Mouse (Mus musculus) hindlimb bud, embryonic 11.5 days (tissue): ENCODE results near the gene Ap5z1.
A peak's percentile ranks its signal among the peaks of the same experiment; 100 is the strongest.

Experiments
- DNase-seq: peaks from one replicate; pipeline ENCODE4 v3.0.0-alpha.2; 2012; ENCODE audit warnings: low read depth, low spot score; ENCODE audit errors: extremely low spot score

Ap5z1 gene

DNA sequence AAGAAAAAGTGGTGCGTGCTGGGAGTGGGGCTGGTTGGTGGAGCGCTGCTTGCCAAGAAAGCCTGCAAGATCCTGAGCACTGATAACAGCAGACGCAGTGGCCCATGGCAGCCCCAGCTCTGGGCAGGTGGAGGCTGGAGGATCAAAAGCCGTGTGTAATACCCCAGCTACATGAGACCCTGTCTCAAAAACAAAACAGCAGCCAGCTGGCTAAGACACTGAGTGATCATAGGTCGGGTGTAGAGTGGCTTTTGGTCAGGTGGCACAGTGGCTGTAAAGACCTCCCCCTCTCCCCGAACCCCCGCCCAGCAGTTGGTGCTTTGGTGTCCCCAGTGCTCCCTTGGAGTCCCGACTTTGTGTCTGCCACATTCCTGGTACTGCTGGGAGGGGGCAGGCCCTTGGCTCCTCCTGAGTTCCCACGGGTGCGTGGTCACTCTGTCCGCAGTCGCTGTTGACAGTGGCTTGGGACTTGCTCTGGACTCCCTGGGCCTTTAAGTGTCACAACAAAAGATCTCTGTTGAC is 23.8 kb upstream of the Ap5z1 start:
- no peak for DNase-seq

DNA sequence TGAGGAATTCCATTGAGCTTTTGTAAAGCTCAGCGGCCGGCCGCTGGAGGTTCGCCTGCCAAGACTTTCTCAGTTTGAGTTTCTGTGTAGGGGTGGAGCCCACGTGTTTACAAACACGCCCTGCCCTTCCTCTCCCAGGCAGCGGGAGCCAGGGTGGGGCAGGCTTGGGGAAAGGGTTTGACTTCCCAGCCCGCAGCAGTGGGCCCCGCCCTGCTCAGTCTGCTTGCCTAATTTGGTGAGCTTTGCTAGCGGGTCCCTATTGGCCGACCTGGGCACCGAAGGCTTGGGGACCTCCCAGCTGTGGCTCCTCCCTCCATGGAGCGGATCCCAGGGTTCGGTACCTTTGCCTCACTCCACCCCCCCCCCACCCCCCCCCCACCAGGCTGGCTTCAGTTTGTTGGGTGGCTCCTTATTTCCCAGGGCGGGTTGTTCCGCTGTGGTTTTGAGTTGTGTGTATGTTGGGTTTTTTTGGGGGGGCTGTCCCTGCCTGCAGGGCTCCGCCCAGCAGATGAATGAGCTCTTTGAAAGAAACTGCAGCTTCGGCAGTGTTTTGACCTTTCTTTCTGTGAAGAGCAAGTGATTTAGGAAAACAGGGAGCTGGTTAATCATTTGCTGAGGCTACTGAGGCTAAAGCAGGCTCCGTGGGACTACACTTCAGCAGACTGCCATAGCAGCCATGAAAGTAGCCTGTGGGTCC is 23.1 kb upstream of the Ap5z1 start:
- DNase-seq: no peak

DNA sequence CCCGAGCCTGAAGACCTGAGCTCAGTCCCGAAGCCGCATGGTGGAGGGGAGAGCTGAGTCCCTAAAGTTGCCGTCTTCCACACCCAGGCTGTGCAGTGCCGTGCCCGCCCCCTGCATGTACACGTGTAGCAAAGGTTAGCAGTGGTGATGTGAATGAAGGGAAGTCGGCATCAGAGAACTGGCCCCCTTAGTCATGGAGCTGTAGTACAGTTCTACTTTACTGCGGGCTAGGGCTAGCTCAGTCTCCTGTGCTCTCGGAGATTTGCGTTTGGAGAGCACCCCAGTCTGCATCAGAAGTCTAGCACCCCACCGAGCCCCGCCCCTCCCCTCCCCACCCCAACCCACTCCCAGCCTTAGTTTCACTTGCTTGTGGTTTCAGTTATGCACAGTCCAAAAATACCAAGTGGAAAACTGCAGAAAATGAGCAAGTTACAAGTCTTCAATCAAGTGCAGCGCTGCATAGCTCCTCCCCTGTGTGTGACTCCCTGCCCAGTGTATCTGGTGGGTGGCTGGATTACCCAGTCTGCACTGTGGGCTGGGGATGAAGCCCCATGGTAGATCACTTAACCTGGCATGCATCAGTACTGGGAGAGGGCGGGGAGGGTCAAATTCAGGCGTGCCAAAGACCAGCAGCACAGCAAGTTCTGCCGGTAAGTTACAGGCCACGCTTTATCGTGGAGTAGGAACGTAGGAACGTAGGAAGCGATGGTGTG is 22.3 kb upstream of the Ap5z1 start:
- no peak for DNase-seq

DNA sequence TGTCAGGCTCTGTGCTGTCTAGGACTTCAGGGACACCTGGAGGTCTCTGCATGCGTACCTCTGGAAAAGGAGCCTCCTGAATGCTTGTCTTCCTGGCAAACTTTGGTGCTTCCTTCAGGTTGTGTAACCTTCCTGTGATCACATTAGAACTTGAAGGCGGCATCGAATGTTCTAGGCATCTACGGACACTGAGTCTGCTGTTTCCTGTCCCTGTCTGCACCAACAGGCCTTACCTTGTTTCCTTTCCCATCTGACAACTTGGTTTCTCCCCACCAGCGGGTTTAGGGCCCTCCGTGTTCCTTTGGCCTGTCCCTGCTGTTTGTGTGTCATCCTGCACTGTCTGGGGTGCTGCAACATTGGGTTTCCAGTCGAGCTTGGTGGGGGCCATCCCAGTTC is 21.7 kb upstream of the Ap5z1 start:
- no peak for DNase-seq

DNA sequence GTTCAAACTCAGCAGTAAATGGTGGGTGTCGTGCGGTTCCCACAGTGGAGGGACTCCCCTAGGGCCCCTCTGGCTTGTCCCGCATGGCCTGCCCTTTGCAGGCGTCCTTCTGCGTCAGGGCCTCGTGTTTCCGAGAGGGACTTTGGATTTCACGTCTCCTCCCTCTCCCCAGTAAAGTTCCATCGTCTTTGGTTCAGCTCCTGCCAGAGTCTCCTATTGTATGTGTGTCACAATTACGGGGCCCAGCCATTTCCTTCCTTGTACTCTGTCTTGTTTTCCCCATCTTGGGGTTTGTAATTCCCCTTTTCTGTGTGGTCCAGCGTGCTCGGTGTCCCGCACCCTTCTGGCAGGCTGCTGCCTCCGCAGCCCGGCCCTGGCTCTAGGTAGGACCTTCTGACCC is 20.2 kb upstream of the Ap5z1 start:
- DNase-seq: no peak

DNA sequence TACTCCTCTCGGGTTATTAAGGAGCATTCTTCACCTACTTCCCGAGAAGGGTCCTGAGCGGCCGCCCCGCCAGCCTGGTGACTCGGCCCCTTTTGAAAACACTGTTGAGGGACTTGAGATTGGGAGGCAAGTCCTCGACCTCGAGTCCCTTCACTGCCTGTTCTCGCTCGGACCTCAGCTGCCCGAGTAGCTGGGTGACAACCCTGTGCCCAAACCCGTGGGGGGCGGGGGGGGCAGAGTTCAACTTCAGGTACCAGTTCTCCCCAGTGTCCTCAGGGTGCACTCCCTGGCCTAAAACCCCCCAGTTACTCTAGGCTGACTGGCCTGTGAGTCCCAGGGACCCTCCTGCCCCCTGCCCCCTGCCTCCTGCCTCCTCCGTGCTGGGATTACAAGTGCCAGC is 19.8 kb upstream of the Ap5z1 start:
- DNase-seq: no peak

DNA sequence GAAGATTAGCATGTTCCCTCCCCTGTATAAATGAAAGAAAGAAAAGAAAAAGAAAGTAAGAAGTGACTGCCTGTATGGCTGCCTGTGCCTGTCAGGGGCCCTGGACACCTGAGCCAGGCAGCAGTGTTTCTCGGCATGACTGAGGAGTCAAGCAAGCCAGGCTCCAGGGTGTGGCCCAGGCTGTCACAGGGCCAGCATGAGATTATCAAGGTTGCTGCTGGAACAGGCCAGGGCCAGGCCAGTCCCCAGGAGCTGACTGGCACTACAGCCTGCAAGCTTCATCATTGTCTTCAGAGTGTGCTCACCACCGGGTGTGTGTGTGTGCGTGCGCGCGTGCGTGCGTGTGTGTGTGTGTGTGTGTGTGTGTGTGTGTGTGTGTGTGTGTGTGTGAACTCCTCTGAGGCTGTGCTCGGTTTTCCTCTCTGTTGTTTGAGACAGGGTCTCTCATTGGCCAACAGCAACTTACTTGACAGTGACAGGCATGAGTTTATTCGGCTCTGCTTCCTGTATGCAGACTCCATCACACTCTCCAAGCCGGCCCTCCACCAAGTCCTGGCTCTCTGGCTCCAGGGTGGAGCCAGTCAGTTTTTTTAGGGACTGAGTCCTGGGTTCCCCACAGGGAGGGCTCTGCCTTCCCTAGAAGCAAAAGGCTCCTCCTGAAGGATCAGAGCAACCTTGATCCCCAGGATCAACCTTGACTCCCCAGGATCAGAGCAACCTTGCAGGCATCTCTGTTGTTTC is 18.8 kb upstream of the Ap5z1 start:
- DNase-seq: no peak

DNA sequence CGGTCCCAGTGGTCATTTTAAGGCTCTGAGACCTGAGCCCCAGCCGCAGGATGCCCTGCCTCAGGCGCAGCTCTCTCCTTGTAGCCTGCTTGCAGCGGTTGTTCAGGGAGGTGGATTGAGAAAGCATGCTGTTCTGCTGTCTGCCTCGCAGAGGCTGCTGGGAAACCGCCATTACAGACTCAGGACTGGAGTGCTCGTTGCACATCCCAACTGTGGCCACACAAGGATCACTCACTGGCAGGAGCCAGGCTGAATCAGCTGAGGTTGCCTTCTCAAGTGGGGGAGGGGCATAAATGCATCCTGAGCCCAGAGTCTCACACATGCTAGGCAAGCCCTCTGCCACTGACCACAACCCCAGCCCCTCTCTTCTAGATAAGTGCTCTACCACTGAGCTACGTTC is 18.0 kb upstream of the Ap5z1 start:
- no peak for DNase-seq

DNA sequence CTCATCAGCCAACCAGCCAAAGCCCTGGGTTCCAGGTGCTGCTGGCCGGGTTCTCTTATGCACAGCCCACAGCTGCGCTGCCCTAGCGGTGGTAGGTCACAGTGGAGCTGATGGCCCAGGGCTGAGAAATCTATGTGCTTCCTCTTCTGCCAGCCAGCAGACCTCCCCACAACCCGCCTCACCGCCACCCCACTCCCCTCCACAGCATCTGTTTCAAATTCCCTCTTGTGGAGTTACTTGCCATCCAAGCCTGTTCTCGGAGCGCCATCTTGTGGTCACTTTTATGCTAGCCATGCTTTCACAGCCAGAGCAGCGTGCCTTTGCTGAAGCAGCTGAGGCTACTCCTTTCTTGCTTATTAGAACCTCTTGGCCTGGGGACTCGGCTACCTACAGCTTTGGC is 15.7 kb upstream of the Ap5z1 start:
- DNase-seq: peak; percentile 95

DNA sequence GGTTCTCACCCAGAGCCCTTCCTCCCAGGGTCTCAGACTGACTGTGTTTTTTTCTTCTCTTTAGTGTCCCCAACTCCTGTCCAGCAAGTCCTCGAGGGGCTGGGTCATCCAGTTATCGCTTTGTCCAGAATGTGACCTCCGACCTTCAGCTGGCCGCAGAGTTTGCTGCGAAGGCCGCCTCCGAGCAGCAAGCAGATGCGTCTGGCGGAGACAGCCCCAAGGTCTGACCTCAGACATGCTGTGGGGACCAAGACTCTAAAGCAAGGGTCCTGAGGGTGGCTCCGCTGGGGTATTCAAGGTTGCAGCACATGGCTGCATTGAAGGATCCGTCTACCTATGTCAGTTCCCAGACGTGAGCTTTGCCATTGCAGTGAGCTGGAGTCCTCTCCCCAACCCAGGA is 15.1 kb upstream of the Ap5z1 start:
- DNase-seq: no peak

DNA sequence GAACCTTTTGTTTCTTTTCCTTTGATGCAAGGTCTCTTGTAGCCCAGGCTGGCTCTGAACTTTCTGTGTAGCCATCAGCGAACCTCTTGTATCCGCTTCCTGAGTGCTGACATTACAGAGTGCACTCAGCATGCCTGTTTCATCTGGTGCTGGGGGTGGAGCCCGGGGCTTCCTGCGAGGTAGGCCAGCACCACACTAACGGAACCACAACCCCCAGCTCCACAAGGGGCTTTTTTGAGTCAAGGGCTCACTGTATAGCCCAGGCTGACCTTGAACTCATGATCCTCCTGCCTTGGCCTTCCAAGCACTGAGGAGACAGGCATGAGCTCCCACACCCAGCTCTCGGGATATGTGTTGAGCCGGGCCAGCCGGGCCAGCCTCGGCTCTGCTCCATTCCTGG is 12.9 kb upstream of the Ap5z1 start:
- no peak for DNase-seq

DNA sequence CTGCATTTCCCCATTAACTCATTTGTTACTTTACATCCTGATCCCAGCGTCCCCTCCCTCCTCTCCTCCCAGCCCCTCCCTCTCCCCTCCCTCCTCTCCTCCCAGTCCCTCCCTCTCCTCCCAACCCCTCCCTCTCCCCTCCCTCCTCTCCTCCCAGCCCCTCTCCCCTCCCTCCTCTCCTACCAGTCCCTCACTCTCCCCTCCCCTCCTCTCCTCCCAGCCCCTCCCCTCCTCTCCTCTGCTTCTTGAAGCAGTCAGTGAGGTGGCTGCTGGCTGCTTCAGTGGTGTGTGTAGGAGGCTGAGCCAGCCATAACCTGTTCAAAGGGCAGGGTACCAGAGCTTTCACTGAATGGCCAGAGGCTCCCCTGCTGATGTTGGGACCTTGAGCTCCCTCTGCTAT is 12.0 kb upstream of the Ap5z1 start:
- DNase-seq: no peak

DNA sequence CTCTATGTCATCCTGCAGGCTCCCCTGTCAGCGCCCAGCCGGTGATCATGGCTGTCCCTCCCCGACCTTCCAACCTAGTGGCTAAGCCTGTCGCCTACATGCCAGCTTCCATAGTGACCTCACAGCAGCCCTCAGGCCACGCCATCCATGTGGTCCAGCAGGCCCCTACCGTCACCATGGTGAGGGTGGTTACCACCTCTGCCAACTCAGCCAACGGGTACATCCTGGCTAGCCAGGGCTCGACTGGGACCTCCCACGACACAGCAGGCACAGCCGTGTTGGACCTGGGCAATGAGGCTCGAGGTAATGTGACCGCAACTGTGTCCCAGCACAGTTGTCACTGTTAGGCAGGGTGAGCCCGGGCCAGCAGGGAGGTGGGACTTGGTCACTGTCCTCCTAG is 10.0 kb upstream of the Ap5z1 start:
- no peak for DNase-seq

DNA sequence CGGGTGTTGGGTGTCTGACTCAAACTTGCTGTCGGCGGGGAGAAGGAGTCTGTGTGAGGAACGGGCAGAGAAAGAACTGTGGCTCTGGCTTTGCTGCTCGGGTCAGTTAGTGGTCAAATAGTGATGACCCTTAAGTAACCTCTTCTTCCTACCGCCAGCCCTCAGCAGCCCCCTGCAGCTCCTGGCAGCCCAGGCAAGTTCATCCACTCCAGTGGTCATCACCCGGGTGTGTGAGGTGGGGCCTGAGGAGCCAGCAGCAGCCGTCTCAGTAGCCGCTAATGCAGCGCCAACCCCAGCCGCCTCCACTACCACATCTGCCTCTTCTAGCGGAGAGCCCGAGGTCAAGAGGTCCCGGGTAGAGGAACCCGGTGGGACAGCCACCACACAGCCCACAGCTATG is 7.4 kb upstream of the Ap5z1 start:
- no peak for DNase-seq

DNA sequence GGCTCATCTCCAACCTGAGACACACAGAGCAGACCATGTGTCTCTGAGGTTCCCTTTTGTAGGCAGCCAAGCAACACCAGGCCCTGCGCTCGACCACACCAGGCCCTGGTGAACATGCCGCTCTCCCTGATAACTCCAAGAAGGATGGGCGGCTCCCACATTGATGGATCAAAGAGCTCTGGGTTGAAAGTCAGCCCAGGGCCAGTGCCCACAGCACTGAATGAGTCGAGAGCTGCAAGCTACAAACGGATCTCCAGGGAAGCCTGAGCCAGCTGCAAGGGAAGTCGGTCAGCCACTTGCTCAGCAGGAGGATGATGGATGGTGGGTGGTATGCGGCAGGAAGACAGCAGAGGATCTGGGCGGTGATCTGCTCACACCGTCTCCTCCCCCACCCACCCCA is 6.4 kb upstream of the Ap5z1 start:
- no peak for DNase-seq

DNA sequence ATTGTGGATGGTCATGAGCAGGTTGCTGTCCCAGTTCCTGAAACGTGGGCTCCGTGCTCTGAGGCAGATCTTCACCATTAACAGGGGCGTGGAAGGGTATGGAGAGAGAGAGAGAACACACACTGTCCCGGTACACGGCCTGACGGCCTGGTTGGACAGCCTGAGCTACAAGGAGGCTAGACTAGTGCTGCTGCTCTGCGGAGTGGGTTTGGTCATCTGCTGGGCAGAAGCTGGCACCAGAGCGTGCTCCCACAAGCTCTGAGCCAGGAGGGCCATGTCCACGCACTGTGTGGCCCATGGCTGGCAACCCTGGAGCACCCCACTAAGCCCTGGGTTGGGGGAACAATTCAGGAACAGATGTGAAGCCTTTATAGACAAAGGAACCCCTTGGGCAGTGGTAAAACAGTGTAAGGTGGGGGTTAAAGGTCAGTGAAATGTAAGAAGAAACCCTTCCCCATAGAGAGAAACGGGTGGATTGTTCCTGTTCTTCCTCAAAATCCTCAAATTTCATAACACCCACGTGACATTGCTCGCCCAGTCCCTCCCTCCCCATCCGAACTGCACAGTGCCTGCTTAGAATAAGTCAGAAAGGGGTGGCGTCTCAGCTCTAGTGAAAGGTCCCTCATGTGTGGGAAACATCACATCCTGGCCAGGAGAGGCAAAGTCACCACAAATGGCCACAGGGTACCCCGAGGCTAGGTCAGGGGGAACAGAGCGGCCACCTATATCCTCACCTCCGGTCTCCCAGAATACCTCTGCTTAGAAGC is 4.8 kb upstream of the Ap5z1 start:
- no peak for DNase-seq

DNA sequence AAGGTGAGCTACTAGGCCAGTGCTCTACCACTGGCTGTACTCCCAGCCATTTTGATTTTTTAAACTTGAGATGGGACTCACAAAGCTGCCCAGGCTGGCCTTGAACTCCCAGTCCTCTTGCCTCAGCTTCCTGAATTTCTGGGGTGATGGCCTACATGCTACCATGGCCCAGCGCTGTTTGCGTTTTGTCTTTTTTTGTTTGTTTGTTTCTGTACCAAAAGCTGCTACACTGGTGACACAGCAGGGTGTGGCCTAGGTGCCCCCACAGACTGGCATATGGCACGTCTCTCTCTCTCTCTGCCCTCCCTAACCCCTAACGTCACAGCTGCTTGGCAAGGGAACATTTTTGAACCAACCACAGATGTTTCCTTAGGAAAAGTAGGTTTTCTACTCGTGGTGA is 3.9 kb upstream of the Ap5z1 start:
- no peak for DNase-seq

DNA sequence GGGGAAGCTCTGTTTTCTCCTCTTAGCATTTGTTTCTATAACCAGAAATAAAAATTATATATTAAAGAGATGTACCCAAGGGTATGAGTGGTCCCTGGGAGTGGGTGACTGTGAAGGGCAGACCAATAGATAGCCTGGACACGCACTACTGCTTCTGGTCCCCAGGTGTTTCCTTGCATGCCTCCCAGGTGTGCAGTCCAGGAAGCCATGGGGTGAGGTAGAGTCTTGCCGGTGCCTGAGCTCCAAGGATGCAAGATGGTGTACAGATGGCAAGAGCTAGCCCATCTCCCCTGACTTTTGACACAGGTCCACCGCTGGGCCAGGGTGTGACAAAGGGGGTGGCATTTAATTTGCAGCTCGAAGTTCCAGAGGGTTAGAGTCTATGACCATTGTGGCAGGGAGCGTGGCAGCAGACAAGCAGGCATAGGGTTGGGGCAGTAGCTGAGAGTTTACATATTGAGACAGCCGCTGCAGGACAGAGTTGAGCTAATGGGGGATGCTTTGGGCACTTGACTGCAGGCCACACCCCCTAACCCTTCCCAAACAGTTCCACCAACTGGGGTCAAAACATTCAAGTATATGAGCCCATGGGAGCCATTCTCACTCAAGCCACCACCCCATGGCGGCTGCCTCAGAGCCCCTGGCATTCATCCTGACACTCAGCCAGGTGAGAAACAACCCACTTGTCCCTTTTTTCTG is 1.7 kb upstream of the Ap5z1 start:
- DNase-seq: no peak

DNA sequence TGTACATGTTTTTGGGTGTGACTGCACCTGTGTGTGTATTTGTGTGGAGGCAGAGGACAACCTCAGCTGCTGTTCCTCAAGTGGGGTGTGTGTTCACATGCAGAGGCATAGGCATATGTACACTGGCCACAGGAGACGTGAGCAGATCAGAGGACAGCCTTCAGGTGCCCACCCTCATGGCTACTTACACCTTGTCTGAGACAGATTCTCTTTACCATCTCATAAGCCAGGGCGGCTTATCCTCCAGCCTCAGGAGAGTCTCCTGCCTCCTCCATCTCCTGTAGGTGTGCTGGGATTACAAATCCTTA is 1.1 kb upstream of the Ap5z1 start:
- DNase-seq: no peak

DNA sequence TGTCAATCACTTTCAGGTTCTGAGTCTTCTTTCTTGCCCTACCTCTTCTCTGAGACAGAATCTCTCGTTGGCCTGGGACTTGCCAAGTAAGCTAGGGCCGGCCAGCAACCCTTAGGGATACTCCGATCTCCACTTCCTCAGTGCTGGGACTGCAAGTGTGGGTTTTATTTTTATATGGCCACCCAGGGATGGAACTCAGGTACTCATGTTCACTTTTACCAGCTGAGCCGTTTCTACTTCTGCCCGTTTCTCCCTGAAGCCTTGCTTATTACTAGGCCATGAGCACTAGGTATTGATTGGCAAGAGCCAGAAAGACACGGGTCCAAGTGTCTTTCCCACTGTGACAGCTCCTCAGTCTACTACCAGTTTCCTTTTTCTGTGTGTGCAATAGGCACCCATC is 733 bp upstream of the Ap5z1 start:
- no peak for DNase-seq

DNA sequence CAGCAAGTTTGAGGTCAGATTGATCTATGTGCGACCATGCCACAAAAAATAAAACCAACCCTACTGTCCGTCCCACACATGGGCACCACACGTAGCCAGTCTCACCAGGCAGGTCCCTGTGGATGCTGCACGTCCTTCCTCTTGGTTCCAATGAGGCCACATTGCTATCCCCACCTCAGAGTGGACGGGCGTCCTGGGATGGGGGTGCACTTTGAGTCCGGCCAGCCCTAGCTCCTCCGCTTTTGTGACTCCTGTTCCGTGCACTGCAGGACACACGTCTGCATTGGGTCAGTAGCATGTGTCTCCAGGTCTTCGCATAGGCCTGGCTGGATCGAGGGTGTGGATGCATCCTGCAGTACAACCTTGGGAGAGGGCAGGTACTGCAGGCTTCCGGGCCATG is 4.6 kb downstream of the Ap5z1 start:
- no peak for DNase-seq
